Comparison of ENCODE assay signal across 18 mouse cellular contexts in genomic region chr1:12619981-12620380, GRCm38 (mm10).
"Had no signal": no experiment of that assay in that cellular context is flagged by ENCODE, and none has a peak within 500 bp of the region (broad histone marks: within the 10 kb centered on the region; RNA-seq: fewer than 3 reads in every experiment).

No protein-coding gene starts in this region.

- DNase-seq: kidney, adult 2 months; kidney, postnatal 25 days; layer of hippocampus, adult 9-11 months; layer of hippocampus, postnatal 36 days; left cerebral cortex, postnatal 4 days; liver, embryonic 13.5 days; lung, adult 2 months; lung, postnatal 14 days; lung, postnatal 4 days; midbrain, embryonic 14.5 days; thymus, adult 2 months; thymus, postnatal 14 days; thymus, postnatal 4 days had no signal

- H3K27ac ChIP-seq: kidney, postnatal 0 days; layer of hippocampus, adult 2 months; limb, embryonic 13.5 days; liver, embryonic 13.5 days; neural tube, embryonic 12.5 days; neural tube, embryonic 15.5 days had no signal

- H3K4me3 ChIP-seq: layer of hippocampus, adult 2 months; limb, embryonic 13.5 days; liver, embryonic 13.5 days; neural tube, embryonic 12.5 days; neural tube, embryonic 15.5 days had no signal

- H3K4me1 ChIP-seq: liver, embryonic 13.5 days; neural tube, embryonic 12.5 days; neural tube, embryonic 15.5 days had no signal
